Mouse (Mus musculus) neural tube, embryonic 14.5 days (tissue): ENCODE measurements at regions not wholly inside any gene's neighbourhood (a gene's known extent, or its start where the extent isn't known, plus 50 kb on each side); places are given as distances from the start of the nearest gene placed in this dataset.

Experiments
- ATAC-seq: fragments of 200-750 bp; cut with Nextera tagmentation; 2 replicates; pipeline ENCODE4 v1.8.0; 2017; ENCODE audit warnings: low read depth, mild to moderate bottlenecking, moderate TSS enrichment, moderate library complexity
- H3K27ac ChIP-seq: fragments of 300-500 bp; sonication (generic); 2 replicates; pipeline ENCODE4 v1.5.1; 2014; ENCODE audit warnings: low read depth, mild to moderate bottlenecking, control low read depth, low read length, moderate library complexity, mixed read lengths
- H3K27me3 ChIP-seq: fragments of 300-500 bp; sonication (generic); 2 replicates; pipeline ENCODE4 v1.6.1; 2014; ENCODE audit warnings: low read length; ENCODE audit not compliant: control insufficient read depth, insufficient read depth
- H3K36me3 ChIP-seq: fragments of 300-500 bp; sonication (generic); 2 replicates; pipeline ENCODE4 v1.6.1; 2014; ENCODE audit warnings: low read length, mixed read lengths; ENCODE audit not compliant: control insufficient read depth, insufficient read depth
- H3K4me1 ChIP-seq: fragments of 300-500 bp; sonication (generic); 2 replicates; pipeline ENCODE4 v1.6.1; 2014; ENCODE audit warnings: low read length; ENCODE audit not compliant: control insufficient read depth, insufficient read depth
- H3K4me2 ChIP-seq: fragments of 300-500 bp; sonication (generic); 2 replicates; pipeline ENCODE4 v1.6.1; 2014; ENCODE audit warnings: mild to moderate bottlenecking, low read depth, low read length, control low read depth
- H3K4me3 ChIP-seq: fragments of 300-500 bp; sonication (generic); 2 replicates; pipeline ENCODE4 v1.5.1; 2014; ENCODE audit warnings: low read depth, low read length, control low read depth, mixed read lengths
- H3K9ac ChIP-seq: fragments of 300-500 bp; sonication (generic); replicated peaks from 2 replicates; pipeline ENCODE4 v1.6.1; 2014; ENCODE audit warnings: low read depth, mild to moderate bottlenecking, control low read depth, low read length, mixed read lengths
- H3K9me3 ChIP-seq: fragments of 300-500 bp; sonication (generic); 2 replicates; pipeline ENCODE4 v1.6.1; 2016; ENCODE audit warnings: low read length; ENCODE audit not compliant: control insufficient read depth
- WGBS: fragments of 180-500 bp; shearing (Covaris S2); extraction: QIAGEN DNeasy Blood & Tissue Kit; methylation state at CpG from one replicate; pipeline ENCODE4 v1.1.7; 2014; 5-methylcytosine and 5-hydroxymethylcytosine counted together

DNA sequence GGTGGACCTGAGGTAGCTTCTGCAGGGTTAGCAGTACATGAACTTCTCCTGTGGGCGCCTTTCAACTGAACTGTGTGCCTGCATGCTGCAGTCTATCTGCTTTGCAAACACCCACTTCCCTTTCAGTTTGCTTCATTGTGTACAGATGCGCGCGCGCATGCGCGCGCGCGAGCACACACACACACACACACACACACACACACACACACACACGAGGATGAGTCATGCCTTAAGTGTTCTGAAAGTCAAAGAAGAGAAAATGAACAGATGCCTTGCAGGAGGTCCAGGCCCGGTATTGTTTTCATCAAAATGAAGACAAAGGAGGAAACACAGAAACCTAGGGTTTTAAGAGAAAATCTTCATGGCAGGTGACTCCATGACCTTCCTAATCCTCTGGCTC lies 124.3 kb downstream of the Asb1 start:
- WGBS: 86% methylated on average over 12 of the region's 12 CpGs
- Histone ChIP-seq H3K9me3 (no peaks in the 10 kb centered on the region), H3K27ac (no peak overlapping the region), H3K9ac (no peak overlapping the region), H3K4me2 (no peak overlapping the region), H3K36me3 (no peaks in the 10 kb centered on the region), H3K4me3 (no peak overlapping the region), H3K27me3 (no peaks in the 10 kb centered on the region), H3K4me1 (no peaks in the 10 kb centered on the region)
- no peak for ATAC-seq

DNA sequence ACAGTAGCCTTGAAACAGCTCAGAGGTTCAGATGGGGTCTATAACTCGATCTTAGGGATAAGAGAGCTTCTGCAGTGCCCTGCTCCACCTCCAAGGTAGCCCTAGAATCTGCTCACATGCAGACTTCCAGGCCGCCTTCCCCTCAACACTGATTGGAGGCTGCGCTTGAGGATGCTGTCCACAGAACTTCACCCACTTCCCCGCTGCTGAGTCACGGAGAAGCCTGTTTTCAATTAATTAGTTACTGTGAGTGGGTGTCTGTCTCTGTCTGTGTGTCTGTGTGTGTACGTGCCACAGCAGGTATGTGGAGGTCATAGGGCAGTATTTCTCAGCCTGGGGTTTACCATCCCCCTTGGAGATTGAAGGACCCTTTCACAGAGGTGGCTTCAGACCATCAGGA lies 128.2 kb downstream of the Asb1 start:
- H3K36me3 ChIP-seq: no peaks in the 10 kb centered on the region
- WGBS: 80% methylated on average over 6 of the region's 6 CpGs
- no peaks in the 10 kb centered on the region for H3K4me1 ChIP-seq
- no peak overlapping the region for H3K4me3 ChIP-seq
- H3K4me2 ChIP-seq: no peak overlapping the region
- ATAC-seq: no peak
- no peaks in the 10 kb centered on the region for H3K27me3 ChIP-seq
- H3K27ac ChIP-seq: no peak overlapping the region
- no peak overlapping the region for H3K9ac ChIP-seq
- no peaks in the 10 kb centered on the region for H3K9me3 ChIP-seq

DNA sequence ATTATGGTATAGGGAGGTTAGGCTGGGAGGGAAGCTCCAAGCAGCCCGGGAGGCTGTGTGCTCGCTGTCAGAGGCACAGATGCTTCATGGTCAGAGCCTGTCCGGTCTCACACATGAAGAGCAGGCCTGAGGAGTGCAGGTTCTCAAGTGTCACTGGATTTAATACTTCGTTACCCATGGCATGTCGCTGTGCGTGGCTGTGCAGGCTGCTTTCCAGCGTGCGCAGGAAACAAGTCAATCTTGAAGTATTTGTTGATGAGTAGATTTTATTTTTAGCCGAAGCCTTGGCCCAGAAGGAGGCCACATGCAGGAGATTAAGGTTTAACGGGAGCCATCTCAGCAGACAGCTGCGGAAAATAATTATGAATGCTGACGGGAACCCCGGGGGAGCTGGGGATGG lies 130.3 kb upstream of the Twist2 start:
- H3K36me3 ChIP-seq: no peaks in the 10 kb centered on the region
- H3K4me2 ChIP-seq: no peak overlapping the region
- H3K27ac ChIP-seq: no peak overlapping the region
- H3K4me1 ChIP-seq: no peaks in the 10 kb centered on the region
- 81% methylated on average over 13 of the region's 13 CpGs for WGBS
- ATAC-seq: no peak
- no peaks in the 10 kb centered on the region for H3K9me3 ChIP-seq
- no peak overlapping the region for H3K9ac ChIP-seq
- H3K27me3 ChIP-seq: no peaks in the 10 kb centered on the region
- no peak overlapping the region for H3K4me3 ChIP-seq

DNA sequence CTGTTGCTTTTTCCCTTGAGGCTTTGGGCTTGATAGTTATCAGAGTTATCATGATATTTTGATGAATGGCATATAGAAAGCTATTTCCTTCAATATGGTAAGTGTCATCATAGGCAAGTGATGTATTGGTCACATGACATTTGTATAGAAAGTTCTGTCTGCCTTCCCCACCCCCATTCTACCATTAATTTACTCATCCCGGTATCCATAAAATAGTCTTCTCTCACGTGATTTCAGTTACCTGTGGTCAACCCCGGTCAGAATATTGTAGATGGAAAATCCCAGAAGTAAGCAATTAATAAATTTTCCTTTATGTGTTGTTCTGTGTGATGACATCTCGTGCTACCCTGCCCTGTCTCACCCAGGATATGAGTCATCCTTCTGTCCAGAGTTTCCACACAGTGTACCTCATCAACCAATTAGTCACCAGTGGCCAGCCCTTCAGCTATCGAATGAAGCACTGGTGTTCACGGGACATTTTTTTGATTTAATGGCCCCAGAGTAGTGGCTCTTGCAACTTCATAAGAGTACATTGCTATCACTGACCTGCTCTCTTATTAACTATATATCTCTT lies 127.1 kb upstream of the Twist2 start:
- Histone ChIP-seq H3K4me2 (no peak overlapping the region), H3K27ac (no peak overlapping the region), H3K4me1 (no peaks in the 10 kb centered on the region), H3K27me3 (no peaks in the 10 kb centered on the region), H3K4me3 (no peak overlapping the region), H3K36me3 (no peaks in the 10 kb centered on the region), H3K9ac (no peak overlapping the region), H3K9me3 (no peaks in the 10 kb centered on the region)
- 83% methylated on average over 6 of the region's 6 CpGs for WGBS
- no peak for ATAC-seq

DNA sequence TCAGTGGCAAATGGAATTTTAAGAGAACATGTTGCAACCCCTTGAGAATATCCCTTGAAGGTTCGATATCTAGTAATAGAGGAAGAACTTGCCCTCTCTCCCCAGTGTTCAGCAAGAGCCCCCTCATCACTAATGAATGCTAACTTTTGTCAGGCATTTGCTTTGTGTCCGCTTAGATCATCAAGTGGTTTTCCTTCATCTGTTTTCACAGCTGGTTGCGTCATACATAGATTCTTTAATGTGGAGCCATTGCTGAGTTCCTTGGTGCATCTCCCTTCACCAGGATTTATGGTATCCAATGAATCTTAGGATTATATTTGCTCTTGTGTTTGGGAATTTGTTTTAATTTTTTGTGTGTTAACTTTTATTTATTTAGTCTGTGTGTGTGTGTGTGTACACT lies 124.2 kb upstream of the Twist2 start:
- Histone ChIP-seq H3K4me3 (no peak overlapping the region), H3K4me1 (no peaks in the 10 kb centered on the region), H3K27me3 (no peaks in the 10 kb centered on the region), H3K36me3 (no peaks in the 10 kb centered on the region), H3K4me2 (no peak overlapping the region), H3K9me3 (no peaks in the 10 kb centered on the region), H3K9ac (no peak overlapping the region), H3K27ac (no peak overlapping the region)
- 78% methylated on average over 3 of the region's 3 CpGs for WGBS
- no peak for ATAC-seq

DNA sequence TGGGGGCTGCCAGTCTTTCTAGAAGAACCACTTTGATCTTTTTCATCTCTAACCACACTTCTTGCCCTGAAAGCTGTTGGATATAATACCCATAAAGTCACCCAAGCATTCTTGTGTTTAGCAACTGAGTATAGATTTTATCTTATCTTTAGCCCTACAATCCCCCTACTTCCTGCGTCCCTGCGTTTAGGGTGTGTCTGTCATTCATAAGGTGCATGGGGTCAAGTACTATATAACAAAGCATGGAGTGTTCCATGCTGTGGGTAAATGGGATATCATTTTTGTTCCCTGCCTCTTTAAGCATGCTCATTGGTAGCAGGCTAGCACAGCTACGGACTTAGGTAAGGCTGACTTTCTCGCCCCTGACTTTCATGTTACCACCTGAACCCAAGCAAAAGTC lies 122.5 kb upstream of the Twist2 start:
- no peaks in the 10 kb centered on the region for H3K36me3 ChIP-seq
- H3K9me3 ChIP-seq: no peaks in the 10 kb centered on the region
- H3K27me3 ChIP-seq: no peaks in the 10 kb centered on the region
- no peaks in the 10 kb centered on the region for H3K4me1 ChIP-seq
- WGBS: 84% methylated on average over 4 of the region's 4 CpGs
- ATAC-seq: no peak
- H3K27ac ChIP-seq: no peak overlapping the region
- H3K4me2 ChIP-seq: no peak overlapping the region
- H3K9ac ChIP-seq: no peak overlapping the region
- no peak overlapping the region for H3K4me3 ChIP-seq

DNA sequence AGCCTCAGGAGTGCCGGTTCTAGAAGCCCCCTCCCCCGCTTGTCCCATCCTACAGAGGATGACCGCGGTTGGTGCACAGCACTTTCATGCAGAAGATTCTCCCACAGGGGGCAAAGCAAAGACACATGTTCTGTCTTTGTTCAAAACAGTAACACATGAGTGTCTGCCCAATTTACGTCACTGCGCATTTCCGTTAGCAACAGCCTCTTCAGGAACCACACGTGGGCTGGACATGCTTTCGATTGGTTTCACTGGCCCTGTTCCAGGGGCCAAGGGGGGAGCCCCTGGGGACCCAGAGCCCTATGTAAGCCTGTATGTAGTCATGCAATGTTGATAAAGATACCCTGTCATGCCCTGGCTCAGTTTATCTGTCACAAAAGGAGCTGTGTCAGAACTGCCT lies 116.2 kb upstream of the Twist2 start:
- H3K27ac ChIP-seq: no peak overlapping the region
- no peaks in the 10 kb centered on the region for H3K4me1 ChIP-seq
- H3K27me3 ChIP-seq: no peaks in the 10 kb centered on the region
- ATAC-seq: no peak
- no peaks in the 10 kb centered on the region for H3K9me3 ChIP-seq
- 65% methylated on average over 9 of the region's 9 CpGs for WGBS
- no peak overlapping the region for H3K4me3 ChIP-seq
- no peak overlapping the region for H3K4me2 ChIP-seq
- H3K36me3 ChIP-seq: no peaks in the 10 kb centered on the region
- no peak overlapping the region for H3K9ac ChIP-seq

DNA sequence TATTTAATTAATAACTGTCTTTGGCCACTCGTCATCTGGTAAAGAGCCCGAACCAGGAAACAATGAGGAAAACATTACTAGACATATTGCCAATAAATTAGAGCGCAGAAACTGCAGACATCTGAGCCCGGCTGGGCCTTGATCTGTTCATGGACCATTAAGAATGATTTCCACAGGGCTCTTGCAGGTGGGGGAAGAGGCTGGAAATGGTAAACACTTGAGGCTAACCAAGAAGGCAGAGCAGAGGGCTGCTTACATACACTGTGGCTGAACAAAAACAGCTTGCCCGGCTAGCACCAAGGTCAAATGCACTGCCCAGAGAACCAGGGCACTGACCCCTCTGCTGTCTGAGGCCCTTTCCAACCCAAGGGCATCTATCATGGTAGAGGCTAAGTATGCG lies 115.5 kb upstream of the Twist2 start:
- Histone ChIP-seq H3K36me3 (no peaks in the 10 kb centered on the region), H3K4me3 (no peak overlapping the region), H3K9me3 (no peaks in the 10 kb centered on the region), H3K4me2 (no peak overlapping the region), H3K27me3 (no peaks in the 10 kb centered on the region), H3K4me1 (no peaks in the 10 kb centered on the region), H3K9ac (no peak overlapping the region), H3K27ac (no peak overlapping the region)
- ATAC-seq: no peak
- WGBS: 42% methylated on average over 6 of the region's 6 CpGs

DNA sequence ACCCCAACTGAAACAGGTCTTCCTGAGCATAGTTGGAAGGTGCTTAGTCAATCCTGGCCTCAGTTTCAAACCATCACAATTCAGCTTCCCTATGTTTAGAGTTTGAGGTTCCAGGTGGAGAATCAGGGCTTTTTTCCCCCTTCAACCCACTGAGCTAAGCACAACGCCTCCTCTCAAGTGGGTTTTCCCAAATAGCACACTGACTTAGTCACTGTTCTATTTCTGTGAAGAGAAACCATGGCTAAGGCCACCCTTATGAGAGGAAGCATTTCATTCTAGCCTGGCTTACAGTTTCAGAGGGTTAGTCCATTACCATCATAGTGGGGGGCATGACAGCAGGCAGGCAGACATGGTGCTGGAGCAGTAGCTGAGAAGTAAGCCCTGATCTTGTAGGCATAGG lies 109.7 kb upstream of the Twist2 start:
- H3K4me3 ChIP-seq: no peak overlapping the region
- WGBS: 83% methylated on average over 1 of the region's 1 CpGs
- no peaks in the 10 kb centered on the region for H3K36me3 ChIP-seq
- no peak overlapping the region for H3K27ac ChIP-seq
- no peaks in the 10 kb centered on the region for H3K4me1 ChIP-seq
- ATAC-seq: no peak
- H3K4me2 ChIP-seq: no peak overlapping the region
- no peak overlapping the region for H3K9ac ChIP-seq
- H3K27me3 ChIP-seq: no peaks in the 10 kb centered on the region
- H3K9me3 ChIP-seq: no peaks in the 10 kb centered on the region
